Mouse (Mus musculus): ENCODE data around the gene Srsf7. TPM values are rescaled to one million over a fixed set of nuclear protein-coding genes. Genes with fewer than 3 reads are reported as not detected.
"Not testable (repeated sequence)": the region's sequence is repeated elsewhere in the genome, so short reads cannot be mapped to it uniquely, and the experiment has no call there.

The Srsf7 gene
- polyA plus RNA-seq, 1 experiment from 2014 or later: 192 TPM

GRCm38 (mm10) chr17:80205657-80206056, 1.4 kb downstream of the Srsf7 start:
- in situ Hi-C loops (cut with MboI; ENCODE audit: low pct_unique_long_range_greater_than_20kb): no loop called here
- POLR2A ChIA-PET: no interaction called here
- ATAC-seq: no peak
- no peaks in the 10 kb centered on the region for H3K27me3 ChIP-seq
- CTCF ChIA-PET: no interaction called here
- no peak for DNase-seq (ENCODE audit: low read depth, low spot score)
- no peak for TF ChIP-seq CTCF (IDR thresholded peaks at IDR 0.05)

GRCm38 (mm10) chr17:80199160-80199778, 7.8 kb downstream of the Srsf7 start:
- ChIA-PET CTCF (no interaction called here), POLR2A (no interaction called here)
- no peak for ATAC-seq
- H3K27me3 ChIP-seq: no peaks in the 10 kb centered on the region
- no peak for TF ChIP-seq CTCF (IDR thresholded peaks at IDR 0.05)
- in situ Hi-C loops (cut with MboI; ENCODE audit: low pct_unique_long_range_greater_than_20kb): loop anchor here (25.0 kb wide), 1 partner anchor 537 kb away; no protein-coding TSS in a partner anchor
- no peak for DNase-seq (ENCODE audit: low read depth, low spot score)

GRCm38 (mm10) chr17:80193075-80193474, 14.0 kb downstream of the Srsf7 start:
- peak; percentile 55 for TF ChIP-seq CTCF (IDR thresholded peaks at IDR 0.05)
- no peak for ATAC-seq
- CTCF ChIA-PET: no interaction called here
- POLR2A ChIA-PET: no interaction called here
- no peaks in the 10 kb centered on the region for H3K27me3 ChIP-seq
- in situ Hi-C loops (cut with MboI; ENCODE audit: low pct_unique_long_range_greater_than_20kb): loop anchor here (5.0 to 25.0 kb wide), 2 partner anchors 331 to 531 kb away; no protein-coding TSS in a partner anchor
- no peak for DNase-seq (ENCODE audit: low read depth, low spot score)

GRCm38 (mm10) chr17:80183615-80184014, 23.5 kb downstream of the Srsf7 start:
- DNase-seq (ENCODE audit: low read depth, low spot score) (no peak), ATAC-seq (no peak)
- in situ Hi-C loops (cut with MboI; ENCODE audit: low pct_unique_long_range_greater_than_20kb): loop anchor here (5.0 to 25.0 kb wide), 3 partner anchors 136 to 521 kb away; no protein-coding TSS in a partner anchor
- ChIA-PET CTCF (no interaction called here), POLR2A (no interaction called here)
- H3K27me3 ChIP-seq: no peaks in the 10 kb centered on the region
- TF ChIP-seq CTCF (IDR thresholded peaks at IDR 0.05): no peak

GRCm38 (mm10) chr17:80180468-80180867, 26.6 kb downstream of the Srsf7 start:
- ATAC-seq: no peak
- DNase-seq (ENCODE audit: low read depth, low spot score): no peak
- POLR2A ChIA-PET: no interaction called here
- no peaks in the 10 kb centered on the region for H3K27me3 ChIP-seq
- no peak for TF ChIP-seq CTCF (IDR thresholded peaks at IDR 0.05)
- CTCF ChIA-PET: interaction anchor here (0.7 to 2.4 kb wide), 9 partner anchors 16 to 194 kb away, joined by 3 to 29 read pairs (median 5); no protein-coding TSS in a partner anchor
- in situ Hi-C loops (cut with MboI; ENCODE audit: low pct_unique_long_range_greater_than_20kb): loop anchor here (5.0 to 25.0 kb wide), 3 partner anchors 133 to 518 kb away; no protein-coding TSS in a partner anchor

GRCm38 (mm10) chr17:80179959-80180358, 27.1 kb downstream of the Srsf7 start:
- POLR2A ChIA-PET: no interaction called here
- DNase-seq (ENCODE audit: low read depth, low spot score) (no peak), ATAC-seq (no peak)
- in situ Hi-C loops (cut with MboI; ENCODE audit: low pct_unique_long_range_greater_than_20kb): loop anchor here (5.0 to 25.0 kb wide), 3 partner anchors 133 to 518 kb away; no protein-coding TSS in a partner anchor
- no peaks in the 10 kb centered on the region for H3K27me3 ChIP-seq
- CTCF ChIA-PET: interaction anchor here (0.6 to 2.4 kb wide), 18 partner anchors 10 to 194 kb away, joined by 3 to 29 read pairs (median 4); no protein-coding TSS in a partner anchor
- peak; percentile 96 for TF ChIP-seq CTCF (IDR thresholded peaks at IDR 0.05)

- ATAC-seq; H3K27me3 ChIP-seq; POLR2A ChIA-PET; DNase-seq (ENCODE audit: low read depth, low spot score): not testable (repeated sequence)
- in situ Hi-C loops (cut with MboI; ENCODE audit: low pct_unique_long_range_greater_than_20kb): loop anchor here (25.0 kb wide), 1 partner anchor 517 kb away; no protein-coding TSS in a partner anchor
- CTCF ChIA-PET: interaction anchor here (2.4 kb wide), 1 partner anchor 130 kb away, joined by 29 read pairs; no protein-coding TSS in a partner anchor
Measured at GRCm38 (mm10) chr17:80178846-80179245, 28.3 kb downstream of the Srsf7 start.

GRCm38 (mm10) chr17:80175966-80176365, 31.1 kb downstream of the Srsf7 start:
- POLR2A ChIA-PET: no interaction called here
- ATAC-seq: no peak
- no peak for DNase-seq (ENCODE audit: low read depth, low spot score)
- in situ Hi-C loops (cut with MboI; ENCODE audit: low pct_unique_long_range_greater_than_20kb): loop anchor here (25.0 kb wide), 1 partner anchor 514 kb away; no protein-coding TSS in a partner anchor
- CTCF ChIA-PET: interaction anchor here (1.1 kb wide), 1 partner anchor 115 kb away, joined by 3 read pairs; no protein-coding TSS in a partner anchor
- no peak for TF ChIP-seq CTCF (IDR thresholded peaks at IDR 0.05)
- no peaks in the 10 kb centered on the region for H3K27me3 ChIP-seq

- DNase-seq (ENCODE audit: low read depth, low spot score) (no peak), ATAC-seq (no peak)
- CTCF ChIA-PET: no interaction called here
- no peak for TF ChIP-seq CTCF (IDR thresholded peaks at IDR 0.05)
- POLR2A ChIA-PET: no interaction called here
- no peaks in the 10 kb centered on the region for H3K27me3 ChIP-seq
- in situ Hi-C loops (cut with MboI; ENCODE audit: low pct_unique_long_range_greater_than_20kb): loop anchor here (25.0 kb wide), 1 partner anchor 513 kb away; no protein-coding TSS in a partner anchor
Measured at GRCm38 (mm10) chr17:80175386-80175739, 31.7 kb downstream of the Srsf7 start.

- DNase-seq (ENCODE audit: low read depth, low spot score) (no peak), ATAC-seq (no peak)
- no peak for TF ChIP-seq CTCF (IDR thresholded peaks at IDR 0.05)
- in situ Hi-C loops (cut with MboI; ENCODE audit: low pct_unique_long_range_greater_than_20kb): loop anchor here (25.0 kb wide), 1 partner anchor 513 kb away; no protein-coding TSS in a partner anchor
- POLR2A ChIA-PET: no interaction called here
- CTCF ChIA-PET: interaction anchor here (1.0 to 1.7 kb wide), 3 partner anchors 22 to 129 kb away, joined by 3 to 5 read pairs (median 3); no protein-coding TSS in a partner anchor
- H3K27me3 ChIP-seq: no peaks in the 10 kb centered on the region
Measured at GRCm38 (mm10) chr17:80174699-80175385, 32.3 kb downstream of the Srsf7 start.

- in situ Hi-C loops (cut with MboI; ENCODE audit: low pct_unique_long_range_greater_than_20kb): no loop called here
- DNase-seq (ENCODE audit: low read depth, low spot score): no peak
- no peak for ATAC-seq
- POLR2A ChIA-PET: interaction anchor here (0.6 kb wide), 1 partner anchor 125 kb away, joined by 5 read pairs; no protein-coding TSS in a partner anchor
- H3K27me3 ChIP-seq: no peaks in the 10 kb centered on the region
- CTCF ChIA-PET: interaction anchor here (0.7 to 1.7 kb wide), 8 partner anchors 14 to 154 kb away, joined by 3 to 10 read pairs (median 4); no protein-coding TSS in a partner anchor
- no peak for TF ChIP-seq CTCF (IDR thresholded peaks at IDR 0.05)
Measured at GRCm38 (mm10) chr17:80174146-80174545, 33.0 kb downstream of the Srsf7 start.
